Mouse (Mus musculus): ENCODE measurements around the gene Hal. TPM values are rescaled to one million over a fixed set of nuclear protein-coding genes. Genes with fewer than 3 reads are reported as not detected.

Hal gene
- polyA plus RNA-seq (2015; fragmentation: Nextera tagmentation; extraction: Ambion mirVana), result 0.18 TPM in 1 of 2 replicates, not detected in the other

- 65% methylated on average over 17 of the region's 17 CpGs for WGBS
- Histone ChIP-seq H3K4me1 (no peaks in the 10 kb centered on the region), H3K4me2 (replicated peaks) (no peak within 1 kb of the TSS), H3K27me3 (no peaks in the 10 kb centered on the region), H3K9ac (no peak within 1 kb of the TSS), H3K27ac (no peak within 1 kb of the TSS), H3K4me3 (no peak within 1 kb of the TSS), H3K36me3 (peaks cover 20% of the 10 kb centered on the region), H3K9me3 (no peaks in the 10 kb centered on the region)
- ATAC-seq (ENCODE audit: low FRiP score, low read depth), result no peak
Observed at GRCm38 (mm10) chr10:93488066-93488827, at the start of gene Hal. Gene Hal, plus strand, starts transcription at chr10:93488768.

- Histone ChIP-seq H3K4me3 (no peak overlapping the region), H3K27me3 (no peaks in the 10 kb centered on the region), H3K36me3 (no peaks in the 10 kb centered on the region), H3K4me1 (peaks cover 13% of the 10 kb centered on the region), H3K27ac (no peak overlapping the region), H3K9ac (no peak overlapping the region), H3K9me3 (no peaks in the 10 kb centered on the region), H3K4me2 (replicated peaks) (no peak overlapping the region)
- WGBS, result 82% methylated on average over 6 of the region's 6 CpGs
- ATAC-seq (ENCODE audit: low FRiP score, low read depth), result no peak
Observed at GRCm38 (mm10) chr10:93441501-93441900, 47.1 kb upstream of the Hal start.

GRCm38 (mm10) chr10:93442183-93442582 is 46.4 kb upstream of the Hal start:
- H3K27ac ChIP-seq, result no peak overlapping the region
- H3K4me3 ChIP-seq, result no peak overlapping the region
- no peak for ATAC-seq (ENCODE audit: low FRiP score, low read depth)
- no peak overlapping the region for H3K9ac ChIP-seq
- no peaks in the 10 kb centered on the region for H3K27me3 ChIP-seq
- no peaks in the 10 kb centered on the region for H3K9me3 ChIP-seq
- no peaks in the 10 kb centered on the region for H3K36me3 ChIP-seq
- H3K4me2 ChIP-seq (replicated peaks), result no peak overlapping the region
- peaks cover 8% of the 10 kb centered on the region for H3K4me1 ChIP-seq
- WGBS, result 84% methylated on average over 3 of the region's 3 CpGs

- Histone ChIP-seq H3K36me3 (no peaks in the 10 kb centered on the region), H3K27me3 (no peaks in the 10 kb centered on the region), H3K4me2 (replicated peaks) (no peak overlapping the region), H3K9ac (no peak overlapping the region), H3K27ac (no peak overlapping the region), H3K4me3 (no peak overlapping the region), H3K9me3 (no peaks in the 10 kb centered on the region), H3K4me1 (peaks cover 3% of the 10 kb centered on the region; the same call in 1 of the 2 replicates)
- ATAC-seq (ENCODE audit: low FRiP score, low read depth), result no peak
- 74% methylated on average over 9 of the region's 9 CpGs for WGBS
Observed at GRCm38 (mm10) chr10:93444407-93444806, 44.2 kb upstream of the Hal start.

GRCm38 (mm10) chr10:93447398-93447797 is 41.2 kb upstream of the Hal start:
- Histone ChIP-seq H3K4me1 (peaks cover 3% of the 10 kb centered on the region; the same call in 1 of the 2 replicates), H3K4me3 (no peak overlapping the region), H3K27ac (no peak overlapping the region), H3K9me3 (no peaks in the 10 kb centered on the region), H3K4me2 (replicated peaks) (no peak overlapping the region), H3K27me3 (no peaks in the 10 kb centered on the region), H3K36me3 (no peaks in the 10 kb centered on the region), H3K9ac (no peak overlapping the region)
- WGBS, result 58% methylated on average over 10 of the region's 10 CpGs
- no peak for ATAC-seq (ENCODE audit: low FRiP score, low read depth)

- Histone ChIP-seq H3K4me3 (peak overlapping the region; percentile 80), H3K4me1 (peaks cover 20% of the 10 kb centered on the region)
- WGBS, result 63% methylated on average over 7 of the region's 7 CpGs
Observed at GRCm38 (mm10) chr10:93454652-93455014, 33.9 kb upstream of the Hal start.

GRCm38 (mm10) chr10:93460106-93460505 is 28.5 kb upstream of the Hal start:
- H3K4me3 ChIP-seq, result no peak overlapping the region
- peaks cover 10% of the 10 kb centered on the region for H3K4me1 ChIP-seq
- H3K9ac ChIP-seq, result no peak overlapping the region
- no peak for ATAC-seq (ENCODE audit: low FRiP score, low read depth)
- H3K27me3 ChIP-seq, result no peaks in the 10 kb centered on the region
- H3K9me3 ChIP-seq, result no peaks in the 10 kb centered on the region
- WGBS, result 88% methylated on average over 11 of the region's 11 CpGs
- H3K36me3 ChIP-seq, result peaks cover 50% of the 10 kb centered on the region
- no peak overlapping the region for H3K4me2 ChIP-seq (replicated peaks)
- H3K27ac ChIP-seq, result no peak overlapping the region

More at GRCm38 (mm10) chr10:93454652-93455014, 33.9 kb upstream of the Hal start:
- no peak for ATAC-seq (ENCODE audit: low FRiP score, low read depth)
- Histone ChIP-seq H3K36me3 (no peaks in the 10 kb centered on the region; the same call in 1 of the 2 replicates), H3K9me3 (no peaks in the 10 kb centered on the region), H3K27me3 (no peaks in the 10 kb centered on the region), H3K27ac (no peak overlapping the region), H3K9ac (peak overlapping the region; percentile 50; the same call in 1 of the 2 replicates), H3K4me2 (replicated peaks) (peak overlapping the region; percentile 87)

- Histone ChIP-seq H3K9ac (no peak overlapping the region), H3K4me3 (no peak overlapping the region), H3K4me2 (replicated peaks) (no peak overlapping the region), H3K27ac (no peak overlapping the region), H3K27me3 (no peaks in the 10 kb centered on the region), H3K36me3 (peaks cover 78% of the 10 kb centered on the region), H3K4me1 (no peaks in the 10 kb centered on the region), H3K9me3 (no peaks in the 10 kb centered on the region)
- 84% methylated on average over 7 of the region's 7 CpGs for WGBS
- ATAC-seq (ENCODE audit: low FRiP score, low read depth), result peak; percentile 44; the same call in 1 of the 2 replicates
Observed at GRCm38 (mm10) chr10:93462692-93463382, 25.7 kb upstream of the Hal start.

- H3K4me3 ChIP-seq, result no peak overlapping the region
- H3K4me2 ChIP-seq (replicated peaks), result no peak overlapping the region
- no peak overlapping the region for H3K9ac ChIP-seq
- WGBS, result 88% methylated on average over 13 of the region's 13 CpGs
- no peaks in the 10 kb centered on the region for H3K4me1 ChIP-seq
- peaks cover 81% of the 10 kb centered on the region for H3K36me3 ChIP-seq
- no peak overlapping the region for H3K27ac ChIP-seq
- ATAC-seq (ENCODE audit: low FRiP score, low read depth), result no peak
- no peaks in the 10 kb centered on the region for H3K9me3 ChIP-seq
- no peaks in the 10 kb centered on the region for H3K27me3 ChIP-seq
Observed at GRCm38 (mm10) chr10:93463611-93464010, 25.0 kb upstream of the Hal start.

- Histone ChIP-seq H3K27ac (no peak overlapping the region), H3K9me3 (no peaks in the 10 kb centered on the region), H3K4me2 (replicated peaks) (no peak overlapping the region), H3K9ac (no peak overlapping the region), H3K4me3 (no peak overlapping the region), H3K36me3 (peaks cover 89% of the 10 kb centered on the region), H3K27me3 (no peaks in the 10 kb centered on the region), H3K4me1 (no peaks in the 10 kb centered on the region)
- ATAC-seq (ENCODE audit: low FRiP score, low read depth), result no peak
- WGBS, result 94% methylated on average over 4 of the region's 4 CpGs
Observed at GRCm38 (mm10) chr10:93467259-93467658, 21.3 kb upstream of the Hal start.

- H3K27me3 ChIP-seq, result no peaks in the 10 kb centered on the region
- H3K4me1 ChIP-seq, result no peaks in the 10 kb centered on the region
- H3K27ac ChIP-seq, result no peak overlapping the region
- peaks cover 91% of the 10 kb centered on the region for H3K36me3 ChIP-seq
- H3K4me2 ChIP-seq (replicated peaks), result no peak overlapping the region
- H3K9me3 ChIP-seq, result no peaks in the 10 kb centered on the region
- H3K9ac ChIP-seq, result no peak overlapping the region
- no peak for ATAC-seq (ENCODE audit: low FRiP score, low read depth)
- whole genome bisulfite sequencing, result 90% methylated on average over 3 of the region's 3 CpGs
- H3K4me3 ChIP-seq, result no peak overlapping the region
Observed at GRCm38 (mm10) chr10:93467791-93468190, 20.8 kb upstream of the Hal start.

- ATAC-seq (ENCODE audit: low FRiP score, low read depth), result no peak
- no peaks in the 10 kb centered on the region for H3K4me1 ChIP-seq
- H3K36me3 ChIP-seq, result peaks cover 89% of the 10 kb centered on the region
Observed at GRCm38 (mm10) chr10:93471415-93471814, 17.2 kb upstream of the Hal start.

More at GRCm38 (mm10) chr10:93471415-93471814, 17.2 kb upstream of the Hal start:
- Histone ChIP-seq H3K9me3 (no peaks in the 10 kb centered on the region), H3K9ac (no peak overlapping the region), H3K27ac (no peak overlapping the region), H3K4me2 (replicated peaks) (no peak overlapping the region), H3K4me3 (no peak overlapping the region), H3K27me3 (no peaks in the 10 kb centered on the region)
- WGBS, result 61% methylated on average over 11 of the region's 11 CpGs
